Mouse (Mus musculus): ENCODE measurements at regions not wholly inside any gene's neighbourhood (a gene's known extent, or its start where the extent isn't known, plus 50 kb on each side); places are given as distances from the start of the nearest gene placed in this dataset.
"Not testable (repeated sequence)": the region's sequence is repeated elsewhere in the genome, so short reads cannot be mapped to it uniquely, and the experiment has no call there.

DNA sequence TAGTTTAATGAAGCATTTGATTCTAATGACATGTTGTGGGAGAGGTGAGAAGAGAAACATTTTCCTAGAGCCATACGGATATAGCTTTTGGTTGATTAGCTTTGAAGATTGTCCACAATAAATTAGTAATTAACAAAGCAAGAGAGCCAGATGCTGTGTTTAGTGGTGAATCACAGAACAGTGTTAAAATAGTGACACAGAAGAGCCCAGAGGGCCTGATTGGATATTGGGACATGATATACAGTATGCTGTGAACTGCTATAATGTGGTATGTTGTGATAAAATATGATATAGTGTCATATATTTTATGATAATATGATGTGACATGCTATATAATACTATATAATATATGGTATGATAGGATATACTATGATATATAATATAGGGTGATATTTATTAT, 243.7 kb upstream of the Ngly1 start:
- H3K4me1 ChIP-seq, result no peaks in the 10 kb centered on the region
- H3K27ac ChIP-seq, result no peak overlapping the region
- H3K36me3 ChIP-seq, result no peaks in the 10 kb centered on the region
- WGBS, result 69% methylated on average over 1 of the region's 1 CpGs
- H3K4me3 ChIP-seq (replicated peaks), result no peak overlapping the region
- H3K9me3 ChIP-seq (replicated peaks), result no peaks in the 10 kb centered on the region
- H3K9ac ChIP-seq, result no peak overlapping the region
- H3K4me2 ChIP-seq, result no peak overlapping the region
- H3K27me3 ChIP-seq, result no peaks in the 10 kb centered on the region
- no peak for ATAC-seq (replicated peaks; ENCODE audit: low FRiP score)

DNA sequence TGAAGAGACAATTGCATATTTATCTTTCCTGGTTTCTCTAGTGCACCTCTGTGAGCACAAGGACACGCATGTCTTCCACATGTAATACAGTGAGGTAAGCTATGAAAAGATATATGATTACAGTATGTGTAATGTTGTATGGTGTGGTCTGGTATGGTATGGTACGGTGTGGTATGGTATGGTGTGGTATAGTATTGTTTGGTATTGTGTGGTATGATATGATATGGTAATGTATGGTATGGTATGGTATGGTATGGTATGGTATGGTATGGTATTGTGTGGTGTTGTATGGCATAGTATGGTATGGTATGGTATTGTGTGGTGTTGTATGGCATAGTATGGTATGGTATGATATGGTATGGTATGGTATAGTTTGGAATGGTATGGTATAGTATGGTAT, 242.1 kb upstream of the Ngly1 start:
- ATAC-seq (replicated peaks; ENCODE audit: low FRiP score), result no peak
- H3K9ac ChIP-seq, result no peak overlapping the region
- no peak overlapping the region for H3K27ac ChIP-seq
- WGBS, result 95% methylated on average over 2 of the region's 2 CpGs
- no peaks in the 10 kb centered on the region for H3K27me3 ChIP-seq
- no peaks in the 10 kb centered on the region; the same call in 1 of the 2 replicates for H3K9me3 ChIP-seq (replicated peaks)
- H3K4me2 ChIP-seq, result no peak overlapping the region
- H3K4me1 ChIP-seq, result no peaks in the 10 kb centered on the region
- H3K4me3 ChIP-seq (replicated peaks), result no peak overlapping the region
- H3K36me3 ChIP-seq, result no peaks in the 10 kb centered on the region

DNA sequence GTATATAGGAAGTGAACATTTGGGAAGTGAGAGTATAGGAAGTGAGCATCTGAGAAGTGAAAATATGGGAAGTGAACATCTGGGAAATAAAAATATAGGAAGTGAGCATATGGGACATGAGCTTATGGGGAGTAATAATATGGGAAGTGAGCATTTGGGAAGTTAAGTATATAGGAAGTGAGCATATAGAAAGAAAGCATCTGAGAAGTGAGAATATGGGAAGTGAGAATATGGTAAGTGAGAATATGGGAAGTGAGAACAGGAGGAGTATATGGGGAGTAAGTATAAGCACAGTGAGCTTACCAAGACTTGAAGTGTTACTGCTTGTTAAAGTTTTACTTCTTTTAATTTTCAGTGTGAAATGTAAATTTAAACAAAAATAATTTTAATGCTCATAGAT, 239.3 kb upstream of the Ngly1 start:
- no peak overlapping the region for H3K4me2 ChIP-seq
- H3K27me3 ChIP-seq, result no peaks in the 10 kb centered on the region
- H3K9me3 ChIP-seq (replicated peaks), result no peaks in the 10 kb centered on the region; the same call in 1 of the 2 replicates
- H3K4me1 ChIP-seq, result no peaks in the 10 kb centered on the region
- no peak overlapping the region for H3K4me3 ChIP-seq (replicated peaks)
- no peak overlapping the region for H3K27ac ChIP-seq
- no peak overlapping the region for H3K9ac ChIP-seq
- ATAC-seq (replicated peaks; ENCODE audit: low FRiP score), result no peak
- H3K36me3 ChIP-seq, result no peaks in the 10 kb centered on the region

DNA sequence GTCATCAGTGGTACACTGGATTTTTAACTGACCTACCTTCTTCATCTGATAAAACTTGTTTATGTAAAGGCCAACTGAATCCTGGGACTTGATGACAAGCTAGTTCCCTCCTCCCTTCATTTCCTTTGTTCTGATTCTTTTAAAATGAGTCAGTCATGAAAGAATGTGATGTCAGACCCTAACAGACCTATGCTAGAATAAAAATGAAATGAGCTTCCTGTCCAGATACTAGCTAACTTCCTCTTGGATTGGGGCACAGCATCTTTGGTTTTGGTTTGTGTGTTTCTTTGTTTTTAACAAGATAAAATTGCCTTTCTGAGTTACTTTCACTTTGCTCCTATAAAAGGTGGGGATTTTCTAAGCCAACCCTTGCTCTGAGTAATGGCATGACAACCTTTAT, 225.2 kb upstream of the Ngly1 start:
- Histone ChIP-seq H3K4me3 (replicated peaks) (no peak overlapping the region), H3K36me3 (no peaks in the 10 kb centered on the region)
- no peak for ATAC-seq (replicated peaks; ENCODE audit: low FRiP score)

DNA sequence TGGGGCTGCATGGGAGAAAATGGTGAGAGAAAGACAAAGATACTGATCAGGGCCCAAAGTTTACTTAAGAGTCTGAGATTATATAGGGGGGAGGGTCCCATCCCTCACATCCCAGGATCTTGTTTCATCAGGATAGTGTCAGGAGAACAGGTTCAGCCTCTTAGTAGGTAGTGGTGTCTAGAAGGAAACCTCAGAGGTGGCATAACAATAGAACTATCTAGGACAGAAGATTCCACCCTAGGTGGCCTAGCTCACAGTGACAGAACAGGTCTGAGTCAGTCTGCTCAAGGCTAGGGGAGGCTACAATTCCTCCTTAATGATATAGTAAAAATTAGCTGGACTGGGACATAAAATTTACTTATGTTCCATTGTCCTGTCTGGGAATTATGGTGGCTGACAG, 211.3 kb upstream of the Ngly1 start:
- no peak for ATAC-seq (replicated peaks; ENCODE audit: low FRiP score)
- Histone ChIP-seq H3K4me1 (no peaks in the 10 kb centered on the region), H3K4me2 (no peak overlapping the region), H3K36me3 (no peaks in the 10 kb centered on the region), H3K9ac (no peak overlapping the region), H3K4me3 (replicated peaks) (no peak overlapping the region), H3K27me3 (no peaks in the 10 kb centered on the region), H3K27ac (no peak overlapping the region), H3K9me3 (replicated peaks) (no peaks in the 10 kb centered on the region)

More for the DNA sequence above, 225.2 kb upstream of the Ngly1 start:
- Histone ChIP-seq H3K4me2 (no peak overlapping the region), H3K27me3 (no peaks in the 10 kb centered on the region), H3K9ac (no peak overlapping the region), H3K4me1 (no peaks in the 10 kb centered on the region), H3K9me3 (replicated peaks) (no peaks in the 10 kb centered on the region), H3K27ac (no peak overlapping the region)

DNA sequence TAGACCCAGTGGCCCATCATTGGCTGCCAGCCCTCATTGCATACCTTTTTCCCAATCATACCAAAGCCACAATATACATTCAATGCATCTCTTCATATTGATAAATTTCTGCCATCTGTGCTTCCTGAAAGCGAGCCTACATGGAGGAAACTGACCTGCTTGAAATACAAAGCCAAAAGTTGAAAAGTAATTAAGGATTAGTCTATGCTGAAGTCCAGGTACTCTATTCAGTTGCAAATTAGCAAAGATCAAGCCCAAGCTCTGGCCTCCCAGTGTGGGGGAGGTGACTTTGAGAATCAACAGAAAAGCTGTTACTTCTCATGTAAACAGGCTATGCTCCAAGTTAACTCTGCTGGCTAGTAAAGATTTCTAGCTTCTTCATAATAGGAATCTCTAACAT, 210.7 kb upstream of the Ngly1 start:
- Histone ChIP-seq H3K4me1 (no peaks in the 10 kb centered on the region), H3K27ac (no peak overlapping the region), H3K36me3 (no peaks in the 10 kb centered on the region), H3K27me3 (no peaks in the 10 kb centered on the region), H3K9me3 (replicated peaks) (no peaks in the 10 kb centered on the region), H3K9ac (no peak overlapping the region), H3K4me3 (replicated peaks) (no peak overlapping the region), H3K4me2 (no peak overlapping the region)
- 79% methylated on average over 1 of the region's 1 CpGs for WGBS
- no peak for ATAC-seq (replicated peaks; ENCODE audit: low FRiP score)

DNA sequence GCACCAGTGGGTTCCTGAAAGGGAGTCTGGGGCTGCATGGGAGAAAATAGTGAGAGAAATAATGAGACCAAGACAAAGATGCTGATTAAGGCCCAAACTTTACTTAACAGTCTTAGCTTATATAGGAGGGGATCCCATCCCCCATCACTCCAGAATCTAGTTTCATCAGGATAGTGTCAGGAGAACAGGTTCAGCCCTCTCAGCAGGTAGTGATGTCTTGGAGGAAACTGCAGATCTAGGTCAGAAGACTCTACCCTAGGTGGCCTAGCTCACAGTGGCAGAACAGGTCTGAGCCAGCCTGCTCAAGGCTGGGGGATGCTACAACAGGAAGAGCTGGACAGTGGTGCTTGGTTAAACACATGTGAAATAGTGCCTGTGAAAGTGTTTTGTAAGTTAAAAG, 204.6 kb upstream of the Ngly1 start:
- H3K27ac ChIP-seq, result no peak overlapping the region
- no peaks in the 10 kb centered on the region for H3K27me3 ChIP-seq
- no peak for ATAC-seq (replicated peaks; ENCODE audit: low FRiP score)
- H3K9me3 ChIP-seq (replicated peaks), result no peaks in the 10 kb centered on the region
- no peak overlapping the region for H3K4me3 ChIP-seq (replicated peaks)
- H3K36me3 ChIP-seq, result no peaks in the 10 kb centered on the region
- H3K4me2 ChIP-seq, result no peak overlapping the region
- H3K9ac ChIP-seq, result no peak overlapping the region
- no peaks in the 10 kb centered on the region for H3K4me1 ChIP-seq

DNA sequence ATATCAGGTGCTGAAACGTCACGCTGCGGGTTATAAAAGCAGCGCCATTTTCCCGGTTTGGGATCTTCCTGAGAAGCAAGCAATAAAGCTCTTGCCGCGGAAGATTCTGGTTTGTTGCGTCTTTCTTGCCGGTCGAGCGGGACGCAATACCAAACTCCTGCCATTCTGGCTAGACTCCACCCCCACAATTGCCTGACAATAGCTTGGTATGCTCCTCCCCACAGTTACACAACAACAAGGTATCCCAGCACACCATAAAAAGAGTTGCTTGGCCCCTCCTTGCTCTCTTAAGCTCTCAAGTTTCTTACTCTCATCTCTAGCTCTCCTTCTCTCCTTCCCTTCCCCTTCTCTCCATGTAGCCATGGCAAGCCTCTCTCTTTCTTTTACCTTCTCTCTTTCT, 176.5 kb upstream of the Ngly1 start:
- not testable (repeated sequence) for H3K9ac ChIP-seq; ATAC-seq (replicated peaks; ENCODE audit: low FRiP score); H3K4me2 ChIP-seq; H3K9me3 ChIP-seq (replicated peaks); H3K27me3 ChIP-seq; H3K36me3 ChIP-seq; H3K4me1 ChIP-seq; H3K4me3 ChIP-seq (replicated peaks); H3K27ac ChIP-seq
- 98% methylated on average over 7 of the region's 12 CpGs for WGBS

DNA sequence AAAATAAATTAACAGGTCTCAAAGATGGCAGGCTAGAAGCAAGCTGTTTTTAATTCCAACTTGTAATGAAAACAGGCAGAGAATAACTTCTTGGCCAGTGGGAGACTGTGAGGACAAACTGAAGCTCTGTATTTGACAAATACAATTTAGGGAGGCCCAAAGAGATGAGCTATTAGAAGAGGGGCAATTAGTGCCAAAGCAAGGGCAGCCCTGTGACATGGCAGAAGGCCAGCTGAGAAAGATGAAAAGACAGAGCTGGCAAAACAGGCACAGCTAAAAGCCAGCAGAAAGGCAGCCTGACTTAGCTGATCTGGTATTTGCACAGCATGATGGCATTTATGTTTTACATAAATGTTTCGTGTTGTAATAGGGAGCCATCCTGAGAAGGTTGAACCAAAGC, 175.0 kb upstream of the Ngly1 start:
- Histone ChIP-seq H3K27ac (no peak overlapping the region), H3K4me2 (no peak overlapping the region), H3K4me3 (replicated peaks) (no peak overlapping the region), H3K36me3 (no peaks in the 10 kb centered on the region), H3K9me3 (replicated peaks) (no peaks in the 10 kb centered on the region), H3K9ac (no peak overlapping the region), H3K4me1 (no peaks in the 10 kb centered on the region), H3K27me3 (no peaks in the 10 kb centered on the region)
- no peak for ATAC-seq (replicated peaks; ENCODE audit: low FRiP score)
- WGBS, result 76% methylated on average over 1 of the region's 1 CpGs

DNA sequence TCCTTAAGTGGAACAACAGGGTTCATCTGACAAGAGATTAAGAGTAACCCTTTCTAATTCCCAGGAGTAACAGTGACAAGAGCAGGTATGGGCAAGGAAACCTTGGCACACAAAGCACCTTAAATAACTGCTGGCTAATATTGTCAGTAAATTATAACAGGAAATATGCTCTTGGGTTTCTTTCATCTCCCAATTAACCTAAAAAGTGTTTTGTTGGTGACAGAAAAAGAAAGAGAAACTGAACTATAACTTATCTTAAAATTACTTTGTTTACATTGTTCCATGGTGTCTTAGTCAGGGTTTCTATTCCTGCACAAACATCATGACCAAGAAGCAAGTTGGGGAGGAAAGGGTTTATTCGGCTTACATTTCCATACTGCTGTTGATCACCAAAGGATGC, 170.0 kb upstream of the Ngly1 start:
- Histone ChIP-seq H3K4me3 (replicated peaks) (no peak overlapping the region), H3K27me3 (no peaks in the 10 kb centered on the region), H3K4me1 (no peaks in the 10 kb centered on the region), H3K4me2 (no peak overlapping the region), H3K36me3 (no peaks in the 10 kb centered on the region), H3K27ac (no peak overlapping the region), H3K9ac (no peak overlapping the region), H3K9me3 (replicated peaks) (no peaks in the 10 kb centered on the region)
- no peak for ATAC-seq (replicated peaks; ENCODE audit: low FRiP score)
- 94% methylated on average over 1 of the region's 1 CpGs for WGBS

DNA sequence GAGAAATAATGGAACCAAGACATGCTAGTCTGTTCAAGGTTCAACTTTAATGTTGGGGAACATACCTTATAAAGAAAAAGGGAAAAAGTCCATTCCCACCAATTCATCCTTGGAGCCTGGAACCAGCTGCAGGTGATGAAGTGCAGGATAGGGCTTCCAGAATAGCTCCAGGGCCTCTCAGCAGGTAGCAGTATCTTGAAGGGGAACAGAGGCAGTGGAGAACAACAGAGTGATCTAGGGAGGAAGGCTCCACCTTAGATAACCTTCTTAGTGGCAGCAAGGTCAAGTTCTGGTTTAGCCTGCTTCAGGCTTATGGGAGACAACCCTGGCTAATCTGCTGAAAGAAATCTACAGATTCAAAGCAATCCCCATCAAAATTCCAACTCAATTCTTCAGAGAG, 161.8 kb upstream of the Ngly1 start:
- H3K4me2 ChIP-seq; H3K27ac ChIP-seq; H3K9ac ChIP-seq; ATAC-seq (replicated peaks; ENCODE audit: low FRiP score); H3K4me1 ChIP-seq; H3K36me3 ChIP-seq; H3K4me3 ChIP-seq (replicated peaks); H3K9me3 ChIP-seq (replicated peaks); H3K27me3 ChIP-seq: not testable (repeated sequence)

DNA sequence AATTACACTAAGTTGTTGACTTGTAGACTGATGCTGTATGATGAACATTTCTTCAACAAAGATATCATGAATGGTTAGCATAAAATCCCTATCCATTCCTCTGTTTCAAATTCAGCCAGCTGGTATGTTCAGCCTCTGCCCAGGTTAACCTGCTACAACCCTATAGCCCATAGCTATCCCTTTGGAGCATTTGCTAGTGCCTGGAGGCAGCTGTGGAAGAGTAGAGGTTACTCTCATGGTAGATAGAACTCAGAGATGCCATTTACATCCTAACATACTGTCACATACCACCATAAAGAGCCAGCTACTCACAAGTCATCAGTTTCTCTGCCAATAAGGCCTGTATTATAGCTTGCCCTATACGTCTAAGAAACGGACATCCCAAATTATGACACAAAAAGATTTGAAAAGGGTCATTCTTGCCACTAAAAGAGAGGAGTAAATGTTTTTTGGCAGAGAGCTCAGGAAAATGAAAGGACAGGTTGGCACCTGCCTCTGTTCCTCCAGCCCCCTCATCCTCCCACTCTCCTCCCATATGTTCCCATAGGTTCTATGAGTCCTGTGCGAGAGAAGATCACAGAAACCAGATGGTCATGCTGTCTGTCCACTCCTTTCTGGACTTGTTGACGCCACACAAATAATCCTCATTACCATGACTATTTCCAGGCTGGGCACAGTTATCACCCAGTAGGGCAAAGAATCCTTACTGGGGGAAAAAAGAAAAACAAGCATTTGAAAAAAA, 156.5 kb upstream of the Ngly1 start:
- H3K27me3 ChIP-seq, result no peaks in the 10 kb centered on the region
- H3K4me1 ChIP-seq, result no peaks in the 10 kb centered on the region
- 86% methylated on average over 4 of the region's 4 CpGs for WGBS
- no peak overlapping the region for H3K9ac ChIP-seq
- no peaks in the 10 kb centered on the region for H3K9me3 ChIP-seq (replicated peaks)
- no peak overlapping the region for H3K27ac ChIP-seq
- no peaks in the 10 kb centered on the region for H3K36me3 ChIP-seq
- ATAC-seq (replicated peaks; ENCODE audit: low FRiP score), result no peak
- no peak overlapping the region for H3K4me3 ChIP-seq (replicated peaks)
- H3K4me2 ChIP-seq, result no peak overlapping the region

DNA sequence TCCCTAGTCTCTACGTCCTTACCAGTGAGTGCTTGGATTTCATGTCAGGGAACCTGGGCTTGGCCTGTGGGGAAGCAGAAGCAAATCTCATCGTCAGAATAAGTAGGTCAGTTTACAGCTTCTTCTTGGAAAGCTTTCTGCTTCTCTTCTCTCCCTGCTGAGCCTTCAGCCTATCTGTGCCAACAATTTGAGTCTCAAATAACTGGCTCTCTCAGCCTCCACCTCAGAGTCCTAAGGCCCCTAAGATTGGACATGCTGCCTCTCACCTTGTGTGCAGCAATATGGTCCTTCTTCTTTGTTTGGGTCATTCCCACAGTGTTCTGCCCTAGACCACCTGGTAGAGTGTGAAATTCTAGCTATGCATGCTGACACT, 156.0 kb upstream of the Ngly1 start:
- Histone ChIP-seq H3K9me3 (replicated peaks) (no peaks in the 10 kb centered on the region), H3K4me3 (replicated peaks) (no peak overlapping the region), H3K27me3 (no peaks in the 10 kb centered on the region), H3K36me3 (no peaks in the 10 kb centered on the region), H3K4me1 (no peaks in the 10 kb centered on the region), H3K4me2 (no peak overlapping the region), H3K9ac (no peak overlapping the region), H3K27ac (no peak overlapping the region)
- 63% methylated on average over 2 of the region's 2 CpGs for WGBS
- no peak for ATAC-seq (replicated peaks; ENCODE audit: low FRiP score)
